16 mouse cellular contexts compared by ENCODE assay signal in the genomic region with DNA sequence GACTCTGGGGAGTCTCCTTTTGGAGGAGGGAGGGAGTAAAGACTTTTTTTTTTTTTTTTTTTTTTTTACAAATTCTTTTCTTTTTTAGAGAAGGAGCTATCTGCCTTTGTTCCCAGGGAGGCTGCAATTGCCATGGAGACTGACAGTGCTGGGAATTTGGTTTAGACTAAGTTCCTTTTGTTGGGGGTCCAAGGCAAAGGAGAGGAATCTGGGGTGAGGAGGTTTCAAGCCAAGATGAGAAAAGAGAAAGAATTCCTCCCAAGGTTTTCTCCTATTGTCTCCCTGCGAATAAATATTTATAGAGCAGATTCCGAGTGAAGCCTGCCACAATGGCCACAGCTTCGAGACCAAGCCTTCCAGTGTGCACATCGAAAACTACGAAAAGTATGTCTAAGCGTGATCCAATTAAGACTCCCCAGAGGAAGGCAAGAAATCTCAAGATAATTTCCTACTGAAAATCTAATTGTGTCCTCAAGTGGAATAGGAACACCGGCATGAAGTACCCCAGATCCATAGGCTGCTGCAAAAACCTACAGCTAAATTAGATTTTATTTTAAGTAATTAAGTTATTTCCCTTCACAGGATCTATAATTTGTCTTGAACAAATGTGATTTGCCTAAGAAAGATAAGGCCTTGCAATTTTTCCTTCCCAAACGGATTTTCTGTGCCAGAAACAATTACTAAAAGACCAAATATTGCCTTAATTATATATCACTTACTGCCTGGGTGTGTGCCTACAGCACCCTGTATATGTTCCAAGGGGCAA. TPM values are rescaled to one million over a fixed set of nuclear protein-coding genes. Genes with fewer than 3 reads are reported as not detected.
A peak's percentile ranks its signal among the peaks of the same experiment; 100 is the strongest.
DNase-seq lines count a peak whose midpoint lies in the region; ATAC-seq and TF ChIP-seq lines count a peak whose summit lies in the region.
"Had no signal": no experiment of that assay in that cellular context is flagged by ENCODE, and none has a peak within 500 bp of the region (broad histone marks: within the 10 kb centered on the region; RNA-seq: fewer than 3 reads in every experiment).

No protein-coding gene starts in this region.

- no peak overlapping the region for H3K9ac ChIP-seq in neural tube, embryonic 11.5 days (ENCODE audit: low read length)
- peak overlapping the region; percentile 11; the same call in 1 of the 2 replicates for H3K9ac ChIP-seq in midbrain, embryonic 13.5 days (replicated peaks)
- no peak overlapping the region for H3K9ac ChIP-seq in liver, postnatal 0 days (replicated peaks)
- H3K9ac ChIP-seq: intestine, embryonic 15.5 days had no signal

- TF ChIP-seq EP300 in liver, postnatal 0 days (IDR thresholded peaks at IDR 0.05; ENCODE audit: low read depth) = no peak

- H3K4me1 ChIP-seq in neural tube, embryonic 11.5 days (ENCODE audit: control insufficient read depth, insufficient read depth, low read length) = peaks cover 12% of the 10 kb centered on the region
- H3K4me1 ChIP-seq in hindbrain, embryonic 10.5 days (replicated peaks) = peaks cover 66% of the 10 kb centered on the region
- peaks cover 63% of the 10 kb centered on the region for H3K4me1 ChIP-seq in midbrain, embryonic 13.5 days (replicated peaks)
- H3K4me1 ChIP-seq in liver, postnatal 0 days (ENCODE audit: insufficient read depth) = peaks cover 3% of the 10 kb centered on the region; the same call in 1 of the 2 replicates

- DNase-seq in neural tube, embryonic 11.5 days (ENCODE audit: low spot score) = peak; percentile 69
- no peak for DNase-seq in neural tube, embryonic 10.5 days (ENCODE audit: extremely low spot score, low spot score)
- DNase-seq in hindbrain, embryonic 10.5 days (ENCODE audit: low spot score) = peak; percentile 73
- no peak for DNase-seq in liver, postnatal 0 days
- no peak for DNase-seq in left cerebral cortex, adult 18-20 months (ENCODE audit: low spot score in 2 of 2)
- DNase-seq in right cerebral cortex, adult 2 months (ENCODE audit: low spot score in 2 of 2) = no peak
- DNase-seq in layer of hippocampus, adult 18-20 months (ENCODE audit: low spot score in 2 of 2) = no peak
- DNase-seq: B cell, adult 2 months; cerebellum, adult 9-11 months; lung, postnatal 4 days; right cerebral cortex, adult 18-20 months; thymus, adult 2 months had no signal

- H3K4me2 ChIP-seq in neural tube, embryonic 11.5 days (ENCODE audit: low read depth) = peak overlapping the region; percentile 19; the same call in 1 of the 2 replicates
- peak overlapping the region; percentile 14 for H3K4me2 ChIP-seq in midbrain, embryonic 13.5 days (replicated peaks)
- no peak overlapping the region for H3K4me2 ChIP-seq in liver, postnatal 0 days (ENCODE audit: low read depth, low read length)
- H3K4me2 ChIP-seq: intestine, embryonic 15.5 days; liver, embryonic 11.5 days had no signal

- H3K9me3 ChIP-seq in neural tube, embryonic 11.5 days (ENCODE audit: control insufficient read depth, low read length) = no peaks in the 10 kb centered on the region
- H3K9me3 ChIP-seq in hindbrain, embryonic 10.5 days = no peaks in the 10 kb centered on the region
- no peaks in the 10 kb centered on the region for H3K9me3 ChIP-seq in midbrain, embryonic 13.5 days
- no peaks in the 10 kb centered on the region for H3K9me3 ChIP-seq in liver, postnatal 0 days (ENCODE audit: low read length)
- H3K9me3 ChIP-seq: intestine, embryonic 15.5 days had no signal

- no peaks in the 10 kb centered on the region for H3K27me3 ChIP-seq in neural tube, embryonic 11.5 days (ENCODE audit: control insufficient read depth, insufficient read depth, low read length)
- 0 out of 2 replicates have a peak, but pooled peaks cover 5% of the 10 kb centered on the region for H3K27me3 ChIP-seq in hindbrain, embryonic 10.5 days (ENCODE audit: insufficient read depth, poor library complexity, severe bottlenecking)
- H3K27me3 ChIP-seq in midbrain, embryonic 13.5 days = no peaks in the 10 kb centered on the region
- peaks cover 22% of the 10 kb centered on the region; the same call in 1 of the 2 replicates for H3K27me3 ChIP-seq in liver, postnatal 0 days (ENCODE audit: insufficient read depth, low read length)

- H3K4me3 ChIP-seq in neural tube, embryonic 11.5 days (ENCODE audit: low read depth, low read length) = no peak overlapping the region
- H3K4me3 ChIP-seq in hindbrain, embryonic 10.5 days = peak overlapping the region; percentile 40
- H3K4me3 ChIP-seq in midbrain, embryonic 13.5 days (replicated peaks) = no peak overlapping the region
- no peak overlapping the region for H3K4me3 ChIP-seq in liver, postnatal 0 days (ENCODE audit: low read depth, low read length)
- H3K4me3 ChIP-seq: intestine, embryonic 15.5 days; myocyte had no signal

- TF ChIP-seq CTCF in liver, postnatal 0 days (IDR thresholded peaks at IDR 0.05; ENCODE audit: low read depth) = no peak

- 32% methylated on average over 8 of the region's 8 CpGs for WGBS in neural tube, embryonic 11.5 days
- 20% methylated on average over 8 of the region's 8 CpGs for WGBS in hindbrain, embryonic 10.5 days
- 6% methylated on average over 8 of the region's 8 CpGs for WGBS in midbrain, embryonic 13.5 days
- WGBS in liver, postnatal 0 days (ENCODE audit: insufficient replicate concordance) = 72% methylated on average over 8 of the region's 8 CpGs

- H3K36me3 ChIP-seq in neural tube, embryonic 11.5 days (ENCODE audit: control insufficient read depth, insufficient read depth, low read length) = no peaks in the 10 kb centered on the region; the same call in 1 of the 2 replicates
- peaks cover 25% of the 10 kb centered on the region for H3K36me3 ChIP-seq in hindbrain, embryonic 10.5 days
- H3K36me3 ChIP-seq in midbrain, embryonic 13.5 days = peaks cover 8% of the 10 kb centered on the region
- peaks cover 13% of the 10 kb centered on the region for H3K36me3 ChIP-seq in liver, postnatal 0 days (replicated peaks; ENCODE audit: insufficient read depth, low read length)
- H3K36me3 ChIP-seq: intestine, embryonic 15.5 days had no signal

- H3K27ac ChIP-seq in neural tube, embryonic 11.5 days (ENCODE audit: low read depth, low read length) = peak overlapping the region; percentile 70; the same call in 1 of the 2 replicates
- peak overlapping the region; percentile 85 for H3K27ac ChIP-seq in hindbrain, embryonic 10.5 days
- H3K27ac ChIP-seq in midbrain, embryonic 13.5 days = peak overlapping the region; percentile 73
- H3K27ac ChIP-seq in liver, postnatal 0 days (ENCODE audit: low read depth) = no peak overlapping the region
- H3K27ac ChIP-seq: intestine, embryonic 15.5 days had no signal

- peak; percentile 68 for ATAC-seq in neural tube, embryonic 11.5 days (ENCODE audit: insufficient read depth, low FRiP score, low TSS enrichment)
- ATAC-seq in midbrain, embryonic 13.5 days = peak; percentile 70
- ATAC-seq in liver, postnatal 0 days = no peak
- ATAC-seq: intestine, embryonic 15.5 days had no signal

RNA-seq across cellular contexts. Expression of a gene that starts 5.7 kb away (rescaled TPM):
- 15.5 TPM in 2 replicates for polyA plus RNA-seq in neural tube, embryonic 11.5 days (2014; fragmentation: Nextera tagmentation; extraction: Ambion mirVana)
- 18.5 and 19.0 TPM in 2 replicates for polyA plus RNA-seq in hindbrain, embryonic 10.5 days (2016; fragmentation: Nextera tagmentation; extraction: Ambion mirVana)
- polyA plus RNA-seq in midbrain, embryonic 13.5 days (2015; fragmentation: Nextera tagmentation; extraction: Ambion mirVana) = 13.6 and 15.4 TPM in 2 replicates
- 4.3 and 5.5 TPM in 2 replicates for polyA plus RNA-seq in liver, postnatal 0 days (2015; fragmentation: Nextera tagmentation; extraction: Ambion mirVana)
- 1 to 10 TPM; 1.5 to 1.7 TPM for total RNA-seq in left cerebral cortex, adult 18-20 months (2021)
- total RNA-seq in layer of hippocampus, adult 18-20 months (2021) = 1 to 10 TPM; 3.1 to 4.3 TPM

Comparison
In these comparisons a context has a peak if more than half of its experiments do, and no peak if none do; other contexts are left out.
1. DNase-seq: peak in neural tube, embryonic 11.5 days (single experiment) and hindbrain, embryonic 10.5 days (single experiment); none in neural tube, embryonic 10.5 days (single experiment), liver, postnatal 0 days (single experiment), left cerebral cortex, adult 18-20 months (0 of 2), right cerebral cortex, adult 2 months (0 of 2) and layer of hippocampus, adult 18-20 months (0 of 2).